Mouse (Mus musculus) liver, adult 2 months (tissue): ENCODE data around the gene Cideb. TPM values are rescaled to one million over a fixed set of nuclear protein-coding genes. Genes with fewer than 3 reads are reported as not detected.
A peak's percentile ranks its signal among the peaks of the same experiment; 100 is the strongest.

Experiments
- DNase-seq: peaks from one replicate; pipeline ENCODE4 v3.0.0-alpha.2; 2011; ENCODE audit warnings: low read depth, low spot score; ENCODE audit errors: extremely low read depth
- H3K27ac ChIP-seq: fragments of 200-500 bp; replicated peaks from 2 replicates; pipeline ENCODE4 v1.5.1; 2012; ENCODE audit warnings: low read depth, mild to moderate bottlenecking, control low read depth, inconsistent platforms, low read length; ENCODE audit not compliant: insufficient read depth
- H3K27me3 ChIP-seq: fragments of 200-500 bp; 2 replicates; pipeline ENCODE4 v1.6.1; 2012; ENCODE audit warnings: mild to moderate bottlenecking, moderate library complexity, low read length, inconsistent platforms; ENCODE audit not compliant: control insufficient read depth, insufficient read depth
- H3K36me3 ChIP-seq: fragments of 200-500 bp; 2 replicates; pipeline ENCODE4 v1.6.1; 2012; ENCODE audit warnings: low read length, inconsistent platforms; ENCODE audit not compliant: control insufficient read depth, insufficient read depth
- H3K4me1 ChIP-seq: fragments of 200-500 bp; 2 replicates; pipeline ENCODE4 v1.6.1; 2011; ENCODE audit warnings: low read length; ENCODE audit not compliant: control insufficient read depth, insufficient read depth
- H3K4me3 ChIP-seq: fragments of 200-500 bp; 2 replicates; pipeline ENCODE4 v1.5.1; 2011; ENCODE audit warnings: low read depth, mild to moderate bottlenecking, control low read depth, low read length, moderate library complexity; ENCODE audit not compliant: insufficient read depth
- H3K79me2 ChIP-seq: fragments of 200-500 bp; 2 replicates; pipeline ENCODE4 v1.6.1; 2012; ENCODE audit warnings: inconsistent platforms, mild to moderate bottlenecking, low read length, moderate library complexity; ENCODE audit not compliant: control insufficient read depth, insufficient read depth
- H3K9ac ChIP-seq: fragments of 200-500 bp; 2 replicates; pipeline ENCODE4 v1.6.1; 2012; ENCODE audit warnings: low read depth, mild to moderate bottlenecking, control low read depth, inconsistent platforms, low read length
- CTCF ChIP-seq: fragments of 200-500 bp; IDR thresholded peaks from 2 replicates; pipeline ENCODE4 v1.5.1; 2011; ENCODE audit warnings: low read depth, low read length, control low read depth
- POLR2A ChIP-seq: fragments of 200-500 bp; IDR thresholded peaks from 2 replicates; pipeline ENCODE4 v1.6.1; 2011; ENCODE audit warnings: low read length, control low read depth; ENCODE audit not compliant: insufficient read depth; ENCODE audit errors: extremely low read depth
- WGBS: fragments of 180-500 bp; shearing (Covaris S2); methylation state at CpG from one replicate; pipeline ENCODE4 v1.1.7; 2018; 5-methylcytosine and 5-hydroxymethylcytosine counted together
- polyA plus RNA-seq: library from polyadenylated mRNA; depleted of rRNA; stranded (reverse); fragments of >200 nt; gene quantifications from 2 replicates; pipeline ENCODE4 v1.2.3, GENCODE M21; 2012
- total RNA-seq: library from RNA; depleted of rRNA; stranded (reverse); fragments of >200 nt; gene quantifications from 2 replicates; pipeline ENCODE4 v1.2.3, GENCODE M21; 2014

Gene Cideb
- total and polyA plus RNA-seq, 2 experiments, result 101 to 483 TPM

DNA sequence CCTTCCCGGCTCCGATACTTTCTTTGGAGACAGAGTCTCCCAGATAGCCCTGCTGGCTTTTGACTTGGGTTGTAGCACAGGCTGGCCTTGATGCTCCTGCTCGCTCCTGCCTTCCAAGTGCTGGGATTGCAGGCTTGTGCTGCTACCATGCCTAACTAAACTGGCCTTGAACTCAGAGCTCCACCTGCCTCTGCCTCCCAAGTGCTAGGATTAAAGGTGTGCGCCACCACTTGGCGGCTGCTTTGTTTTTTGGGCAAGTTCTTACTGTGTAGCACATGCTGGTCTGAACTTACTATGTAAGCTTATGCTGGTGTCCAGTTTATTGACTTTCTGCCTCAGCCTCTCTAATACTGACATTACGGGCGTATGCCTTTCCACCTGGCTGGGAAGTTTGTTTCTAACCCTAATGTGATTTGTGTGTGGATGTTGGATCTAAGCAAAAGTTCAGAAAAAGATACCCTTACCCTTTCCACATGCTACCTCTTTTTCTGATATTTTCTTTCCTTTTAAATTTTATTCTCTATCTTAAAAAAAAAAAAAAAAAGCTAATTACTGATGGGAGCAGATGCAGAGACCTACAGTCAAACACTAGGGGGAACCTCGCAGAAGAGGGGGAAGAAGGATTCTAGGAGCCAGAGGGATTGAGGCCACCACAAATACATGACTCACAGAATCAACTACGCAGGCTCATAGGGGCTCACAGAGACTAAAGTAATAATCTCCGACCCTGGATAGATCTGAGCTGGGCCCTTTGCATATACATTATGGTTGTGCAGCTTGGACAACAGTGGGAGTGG, 11.0 kb downstream of the Cideb start:
- H3K4me1 ChIP-seq, result peaks cover 10% of the 10 kb centered on the region
- no peak overlapping the region for H3K9ac ChIP-seq
- TF ChIP-seq CTCF, result no peak
- TF ChIP-seq POLR2A, result no peak
- H3K27me3 ChIP-seq, result no peaks in the 10 kb centered on the region
- no peak overlapping the region for H3K27ac ChIP-seq
- 70% methylated on average over 10 of the region's 10 CpGs for WGBS
- peaks cover 24% of the 10 kb centered on the region for H3K36me3 ChIP-seq
- H3K79me2 ChIP-seq, result peaks cover 5% of the 10 kb centered on the region
- H3K4me3 ChIP-seq, result no peak overlapping the region
- DNase-seq, result peak; percentile 52

DNA sequence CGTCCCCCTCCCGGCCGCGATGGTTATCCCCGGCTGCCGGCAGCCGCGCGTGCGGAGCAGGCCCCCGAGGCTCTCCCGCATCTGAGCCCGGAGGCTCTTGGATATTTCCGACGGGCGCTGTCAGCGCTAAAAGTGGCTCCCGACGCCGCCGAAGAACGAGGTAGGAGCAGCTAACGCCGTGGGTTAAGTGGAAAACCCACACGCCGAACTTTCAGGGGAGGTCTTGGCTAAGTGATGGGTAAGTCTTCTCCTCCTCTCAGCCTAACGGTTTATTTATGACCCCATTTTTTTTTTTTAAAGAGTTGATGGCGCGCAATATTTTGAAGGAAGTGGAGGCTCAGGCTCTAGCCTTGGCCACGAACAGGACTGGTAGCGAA, 12.4 kb downstream of the Cideb start:
- Histone ChIP-seq H3K4me3 (peak overlapping the region; percentile 80), H3K79me2 (peaks cover 5% of the 10 kb centered on the region), H3K36me3 (peaks cover 28% of the 10 kb centered on the region), H3K27me3 (no peaks in the 10 kb centered on the region), H3K27ac (no peak overlapping the region; the same call in 1 of the 2 replicates), H3K4me1 (peaks cover 10% of the 10 kb centered on the region), H3K9ac (peak overlapping the region; percentile 77)
- WGBS, result under 1% methylated on average over 31 of the region's 31 CpGs
- no peak for TF ChIP-seq POLR2A
- no peak for TF ChIP-seq CTCF
- no peak for DNase-seq

DNA sequence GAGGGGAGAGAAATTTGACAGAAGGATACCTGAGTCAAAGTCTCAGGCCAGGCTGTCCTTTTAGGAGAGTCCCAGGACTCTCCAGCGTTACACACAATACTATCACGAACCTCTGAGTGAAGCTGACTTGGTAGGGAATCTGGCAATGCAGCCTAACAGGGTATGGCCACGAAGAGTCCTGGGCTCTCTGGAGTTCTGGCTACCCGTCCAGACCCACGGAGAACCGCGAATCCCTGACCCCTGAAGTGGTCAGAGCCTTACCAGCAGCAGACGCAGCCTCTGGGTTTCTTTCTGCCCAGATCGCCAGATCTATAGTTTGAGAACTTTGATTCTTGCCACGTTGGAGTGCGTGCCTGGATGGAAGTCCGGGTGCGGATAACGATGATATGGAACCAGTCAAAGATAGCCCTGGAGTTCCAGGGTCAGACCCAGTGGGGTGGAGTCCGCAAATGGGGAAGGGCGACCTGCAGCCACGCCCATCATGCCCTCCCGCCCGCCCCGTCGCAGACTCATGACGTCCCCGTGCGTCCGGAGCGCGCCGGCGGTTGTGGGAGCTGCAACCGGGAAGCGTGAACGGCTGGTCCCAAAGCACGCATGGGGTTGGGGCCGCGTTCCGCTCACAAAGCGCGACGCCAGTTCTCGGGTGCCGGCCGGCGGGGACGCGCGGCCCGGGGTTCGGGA, 12.9 kb downstream of the Cideb start, which contains the start of the genes Dhrs1 and Nop9:
Gene Dhrs1, minus strand, starts transcription at position 511 of the 681 bp plus-strand sequence.
Gene Nop9, plus strand, starts transcription at position 514 of the 681 bp plus-strand sequence.
- Histone ChIP-seq H3K4me3 (peak within 1 kb of the TSS; percentile 80), H3K9ac (peak within 1 kb of the TSS; percentile 77), H3K79me2 (peaks cover 5% of the 10 kb centered on the region), H3K36me3 (peaks cover 28% of the 10 kb centered on the region), H3K27ac (peak within 1 kb of the TSS; percentile 53), H3K27me3 (no peaks in the 10 kb centered on the region), H3K4me1 (peaks cover 10% of the 10 kb centered on the region)
- DNase-seq, result peak; percentile 83
- peak; percentile 61 for TF ChIP-seq POLR2A
- TF ChIP-seq CTCF, result no peak
- WGBS, result under 1% methylated on average over 48 of the region's 48 CpGs

DNA sequence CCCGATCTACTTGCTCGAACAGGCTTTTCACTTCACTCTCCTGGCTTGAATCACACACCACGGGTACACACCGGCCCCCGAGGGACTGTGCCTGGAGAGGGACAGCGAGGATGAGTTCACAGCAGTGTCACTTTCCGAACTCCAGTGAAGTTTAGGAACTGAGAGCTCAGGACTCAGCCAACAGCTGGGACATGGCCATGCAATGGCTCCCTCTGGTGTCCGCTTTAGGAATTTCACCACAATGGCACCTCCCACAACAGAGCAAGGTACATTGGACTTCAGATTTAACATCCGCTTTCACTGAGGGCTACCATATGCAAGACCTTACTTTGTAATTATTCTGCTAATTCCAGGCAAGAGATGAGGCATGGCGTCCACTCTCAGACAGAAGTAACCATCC, 14.5 kb downstream of the Cideb start:
- Histone ChIP-seq H3K9ac (peak overlapping the region; percentile 66), H3K36me3 (peaks cover 28% of the 10 kb centered on the region), H3K4me3 (peak overlapping the region; percentile 17), H3K27ac (peak overlapping the region; percentile 70), H3K27me3 (no peaks in the 10 kb centered on the region), H3K79me2 (peaks cover 5% of the 10 kb centered on the region), H3K4me1 (peaks cover 14% of the 10 kb centered on the region)
- peak; percentile 87 for DNase-seq
- WGBS, result 4% methylated on average over 10 of the region's 10 CpGs
- TF ChIP-seq POLR2A (no peak), CTCF (peak; percentile 97)

DNA sequence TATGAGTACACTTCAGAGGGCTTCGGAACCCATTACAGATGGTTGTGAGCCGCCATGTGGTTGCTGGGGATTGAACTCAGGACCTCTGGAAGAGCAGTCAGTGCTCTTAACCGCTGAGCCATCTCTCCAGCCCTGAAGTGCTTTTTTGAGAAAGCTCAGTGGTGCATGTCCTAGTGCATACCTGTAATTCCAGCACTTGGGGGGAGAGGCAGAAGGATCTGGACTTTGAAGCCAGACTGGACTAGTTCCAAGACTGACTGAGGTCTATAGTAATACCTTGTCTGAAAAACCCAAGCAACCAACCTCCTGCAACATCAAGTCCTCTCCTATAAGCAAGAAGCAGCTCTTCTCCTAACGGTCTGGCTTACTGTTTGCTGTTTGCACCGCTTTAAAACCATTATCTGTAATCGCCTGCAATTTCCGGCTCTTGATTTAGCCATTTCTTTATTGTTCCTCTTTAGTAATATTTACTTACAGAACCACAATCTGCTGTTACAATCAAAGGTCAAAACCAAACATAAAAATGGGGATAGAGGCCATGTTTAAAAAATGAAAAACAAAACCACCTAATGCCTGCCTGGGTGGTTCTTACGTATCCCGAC, 21.1 kb downstream of the Cideb start:
- H3K9ac ChIP-seq, result no peak overlapping the region
- H3K79me2 ChIP-seq, result no peaks in the 10 kb centered on the region
- H3K27ac ChIP-seq, result peak overlapping the region; percentile 15
- WGBS, result 56% methylated on average over 9 of the region's 9 CpGs
- DNase-seq, result peak; percentile 54
- no peaks in the 10 kb centered on the region for H3K27me3 ChIP-seq
- no peak overlapping the region for H3K4me3 ChIP-seq
- H3K4me1 ChIP-seq, result peaks cover 12% of the 10 kb centered on the region
- peaks cover 27% of the 10 kb centered on the region for H3K36me3 ChIP-seq
- TF ChIP-seq POLR2A, result no peak
- no peak for TF ChIP-seq CTCF
